Mouse (Mus musculus) kidney, postnatal 14 days (tissue): Measurements from ENCODE around the gene Gemin5.

Experiments used
- DNase-seq: peaks from one replicate; pipeline ENCODE4 v3.0.0; 2022; ENCODE audit warnings: mixed read lengths

Gene Gemin5

GRCm38 (mm10) chr11:58169666-58170065 lies 1.3 kb upstream of the Gemin5 start:
- no peak for DNase-seq

- DNase-seq: no peak
These were observed 545 bp downstream of the Gemin5 start for GRCm38 (mm10) chr11:58167822-58168166.

GRCm38 (mm10) chr11:58165072-58165471 lies 3.3 kb downstream of the Gemin5 start:
- no peak for DNase-seq

- no peak for DNase-seq
These were observed 11.5 kb downstream of the Gemin5 start for GRCm38 (mm10) chr11:58156871-58157270.

GRCm38 (mm10) chr11:58155458-58155857 lies 12.9 kb downstream of the Gemin5 start:
- no peak for DNase-seq

- peak; percentile 15 for DNase-seq
These were observed 22.1 kb downstream of the Gemin5 start for GRCm38 (mm10) chr11:58146241-58146640.

GRCm38 (mm10) chr11:58143704-58144426 lies 24.5 kb downstream of the Gemin5 start:
- no peak for DNase-seq

- no peak for DNase-seq
These were observed 28.9 kb downstream of the Gemin5 start for GRCm38 (mm10) chr11:58139466-58139865.

GRCm38 (mm10) chr11:58138821-58139220 lies 29.5 kb downstream of the Gemin5 start:
- DNase-seq: no peak

- DNase-seq: no peak
These were observed 31.7 kb downstream of the Gemin5 start for GRCm38 (mm10) chr11:58136677-58137076.

GRCm38 (mm10) chr11:58135296-58135695 lies 33.0 kb downstream of the Gemin5 start:
- DNase-seq: no peak

GRCm38 (mm10) chr11:58134869-58135268 lies 33.5 kb downstream of the Gemin5 start:
- DNase-seq: no peak

GRCm38 (mm10) chr11:58132026-58132425 lies 36.3 kb downstream of the Gemin5 start:
- DNase-seq: no peak

- DNase-seq: no peak
These were observed 39.0 kb downstream of the Gemin5 start for GRCm38 (mm10) chr11:58129302-58129843.

GRCm38 (mm10) chr11:58127544-58127943 lies 40.8 kb downstream of the Gemin5 start:
- no peak for DNase-seq

GRCm38 (mm10) chr11:58126397-58127160 lies 41.8 kb downstream of the Gemin5 start:
- peak; percentile 87 for DNase-seq

GRCm38 (mm10) chr11:58125021-58125420 lies 43.3 kb downstream of the Gemin5 start:
- DNase-seq: no peak

GRCm38 (mm10) chr11:58123711-58124110 lies 44.6 kb downstream of the Gemin5 start:
- no peak for DNase-seq

- DNase-seq: no peak
These were observed 47.0 kb downstream of the Gemin5 start for GRCm38 (mm10) chr11:58121351-58121750.

GRCm38 (mm10) chr11:58120655-58121054 lies 47.7 kb downstream of the Gemin5 start:
- DNase-seq: no peak

- DNase-seq: no peak
These were observed 51.2 kb downstream of the Gemin5 start for GRCm38 (mm10) chr11:58117044-58117652.

- DNase-seq: no peak
These were observed 51.8 kb downstream of the Gemin5 start for GRCm38 (mm10) chr11:58116560-58116959.

GRCm38 (mm10) chr11:58107664-58108337 lies 60.5 kb downstream of the Gemin5 start:
- DNase-seq: no peak
